Mouse (Mus musculus): ENCODE results near the gene Rab26.

Gene Rab26

DNA sequence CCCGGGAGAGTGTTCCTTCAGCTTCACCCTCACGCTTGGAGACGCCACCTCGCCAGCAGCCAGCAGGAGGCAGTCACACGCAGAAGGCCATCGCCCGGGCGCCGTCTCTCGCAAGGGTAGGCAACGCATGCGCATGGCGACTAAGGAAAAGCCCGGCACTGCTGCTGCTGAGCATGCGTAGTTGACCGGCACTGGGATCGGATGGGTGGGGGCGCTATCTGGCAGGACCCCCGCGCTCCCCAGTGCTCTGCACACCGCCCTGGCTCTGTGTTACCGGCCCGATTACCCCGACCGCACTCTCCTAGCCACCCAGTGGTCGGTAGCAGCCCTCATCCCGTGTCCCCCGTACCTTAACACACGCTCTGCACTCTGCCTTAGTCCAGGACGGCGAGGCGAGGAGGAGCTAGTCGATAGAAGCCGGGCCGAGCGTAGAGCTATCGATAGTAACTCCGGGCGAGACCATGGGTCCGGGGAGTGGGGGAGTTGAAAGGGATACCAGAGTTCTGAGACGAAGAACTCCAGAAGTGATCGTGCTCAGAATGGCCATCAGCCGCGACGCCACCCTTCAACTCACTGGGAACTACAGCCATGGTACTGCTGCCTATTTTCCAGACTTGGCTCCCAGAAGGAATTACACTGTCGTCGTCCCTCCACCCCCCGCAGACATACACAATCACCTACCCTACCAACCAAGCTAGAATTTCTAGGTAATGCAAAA lies 55.2 kb downstream of the Rab26 start, which contains the start of gene Mlst8:
Gene Mlst8, minus strand, starts transcription at position 416 of the 718 bp plus-strand sequence.
- peak; percentile 88 for DNase-seq (ENCODE audit: extremely low read depth, low read depth)

DNA sequence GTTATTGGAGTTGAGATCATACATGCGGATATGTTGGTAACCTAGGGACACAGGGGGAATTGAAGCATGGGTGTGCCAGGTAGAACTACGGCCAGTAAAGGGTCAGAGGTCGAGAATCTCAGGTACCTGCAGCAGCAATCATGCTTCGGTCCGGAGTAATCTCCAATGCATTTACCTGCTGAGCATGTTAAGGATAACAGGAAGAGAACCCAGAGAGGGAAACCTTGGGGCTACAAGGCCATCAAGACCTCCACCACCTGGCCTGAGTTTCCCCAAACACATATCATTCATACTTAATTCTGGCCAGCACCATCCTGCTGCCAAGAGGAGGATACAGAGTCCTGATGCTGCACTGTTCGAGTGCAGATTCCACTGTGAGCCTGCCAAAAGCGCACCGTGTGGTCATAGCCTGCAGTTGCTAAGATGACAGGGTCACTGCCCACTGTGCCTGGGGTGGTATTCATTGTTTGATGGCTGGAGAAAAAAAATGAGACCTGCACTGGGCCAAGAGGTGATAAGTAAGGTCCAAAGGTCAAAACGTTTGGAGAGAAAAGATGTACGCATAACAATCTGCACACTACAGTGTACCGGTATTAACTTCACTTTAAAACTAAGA lies 55.9 kb downstream of the Rab26 start:
- no peak for DNase-seq (ENCODE audit: extremely low read depth, low read depth)

Data from MEL-GATA-1-ER (cell line).